In genomic region chr13:36734731-36735571, GRCm38 (mm10) we compare ENCODE assay signal across 8 mouse cellular contexts. TPM values are rescaled to one million over a fixed set of nuclear protein-coding genes. Genes with fewer than 3 reads are reported as not detected.
DNase-seq lines count a peak whose midpoint lies in the region; ATAC-seq and TF ChIP-seq lines count a peak whose summit lies in the region.

Nrn1 (minus strand) TSS chr13:36735131.

- peaks cover 21% of the 10 kb centered on the region; the same call in 1 of the 2 replicates for H3K4me1 ChIP-seq in kidney, embryonic 16.5 days (ENCODE audit: insufficient read depth, low read length)
- H3K4me1 ChIP-seq in embryonic facial prominence, embryonic 11.5 days (ENCODE audit: control insufficient read depth, insufficient read depth, low read length), result peaks cover 4% of the 10 kb centered on the region; the same call in 1 of the 2 replicates
- no peaks in the 10 kb centered on the region for H3K4me1 ChIP-seq in hindbrain, postnatal 0 days (ENCODE audit: insufficient read depth, low read length)
- peaks cover 11% of the 10 kb centered on the region; the same call in 1 of the 2 replicates for H3K4me1 ChIP-seq in liver, embryonic 12.5 days

- DNase-seq in kidney, postnatal 10 days, result no peak
- DNase-seq in R1 (ENCODE audit: low read depth, low spot score), result peak; percentile 38
- peak; percentile 33 for DNase-seq in embryonic facial prominence, embryonic 11.5 days (ENCODE audit: low spot score)
- DNase-seq in hindbrain, postnatal 0 days (ENCODE audit: low spot score), result peak; percentile 68
- DNase-seq in right cerebral cortex, postnatal 25 days, result peak; percentile 70
- no peak for DNase-seq in spleen, postnatal 36 days (ENCODE audit: low spot score in 2 of 2)

- H3K36me3 ChIP-seq in kidney, embryonic 16.5 days (ENCODE audit: insufficient read depth, low read length), result no peaks in the 10 kb centered on the region
- H3K36me3 ChIP-seq in embryonic facial prominence, embryonic 11.5 days (replicated peaks; ENCODE audit: control insufficient read depth, insufficient read depth, low read depth, low read length), result no peaks in the 10 kb centered on the region
- no peaks in the 10 kb centered on the region for H3K36me3 ChIP-seq in hindbrain, postnatal 0 days (ENCODE audit: insufficient read depth, low read length)
- no peaks in the 10 kb centered on the region for H3K36me3 ChIP-seq in liver, embryonic 12.5 days

- under 1% methylated on average over 50 of the region's 50 CpGs for WGBS in kidney, embryonic 16.5 days
- under 1% methylated on average over 49 of the region's 50 CpGs for WGBS in embryonic facial prominence, embryonic 11.5 days
- 1% methylated on average over 48 of the region's 50 CpGs for WGBS in hindbrain, postnatal 0 days
- 1% methylated on average over 49 of the region's 50 CpGs for WGBS in liver, embryonic 12.5 days (ENCODE audit: insufficient replicate concordance)

- no peaks in the 10 kb centered on the region for H3K9me3 ChIP-seq in kidney, embryonic 16.5 days (ENCODE audit: low read length)
- no peaks in the 10 kb centered on the region for H3K9me3 ChIP-seq in embryonic facial prominence, embryonic 11.5 days (replicated peaks; ENCODE audit: control insufficient read depth, low read length)
- H3K9me3 ChIP-seq in hindbrain, postnatal 0 days (ENCODE audit: low read length), result no peaks in the 10 kb centered on the region
- no peaks in the 10 kb centered on the region for H3K9me3 ChIP-seq in liver, embryonic 12.5 days (replicated peaks)

- no peak within 1 kb of the TSS; the same call in 1 of the 2 replicates for H3K9ac ChIP-seq in kidney, embryonic 16.5 days (replicated peaks; ENCODE audit: low read length)
- H3K9ac ChIP-seq in embryonic facial prominence, embryonic 11.5 days (replicated peaks; ENCODE audit: low read length), result peak within 1 kb of the TSS; percentile 32
- H3K9ac ChIP-seq in hindbrain, postnatal 0 days (replicated peaks; ENCODE audit: low read length), result peak within 1 kb of the TSS; percentile 63
- 0 out of 2 replicates have a peak within 1 kb of the TSS, but pooled peaks have one; percentile 27 for H3K9ac ChIP-seq in liver, embryonic 12.5 days

- no peak for TF ChIP-seq CTCF in hindbrain, postnatal 0 days (IDR thresholded peaks at IDR 0.05; ENCODE audit: low read depth)

- peak within 1 kb of the TSS; percentile 43 for H3K4me3 ChIP-seq in kidney, embryonic 16.5 days (ENCODE audit: low read length)
- H3K4me3 ChIP-seq in embryonic facial prominence, embryonic 11.5 days (ENCODE audit: low read depth, low read length), result peak within 1 kb of the TSS; percentile 40
- H3K4me3 ChIP-seq in hindbrain, postnatal 0 days (ENCODE audit: low read length), result peak within 1 kb of the TSS; percentile 47
- peak within 1 kb of the TSS; percentile 48 for H3K4me3 ChIP-seq in liver, embryonic 12.5 days

- ATAC-seq in kidney, embryonic 16.5 days (ENCODE audit: low FRiP score, low TSS enrichment), result no peak; the same call in 1 of the 2 replicates
- ATAC-seq in embryonic facial prominence, embryonic 11.5 days (replicated peaks; ENCODE audit: insufficient number of reproducible peaks, low FRiP score, low TSS enrichment, low read depth), result no peak
- peak; percentile 48 for ATAC-seq in hindbrain, postnatal 0 days
- no peak for ATAC-seq in liver, embryonic 12.5 days

- no peak within 1 kb of the TSS for H3K27ac ChIP-seq in kidney, embryonic 16.5 days (ENCODE audit: low read length)
- no peak within 1 kb of the TSS for H3K27ac ChIP-seq in embryonic facial prominence, embryonic 11.5 days (replicated peaks; ENCODE audit: low read depth, low read length)
- H3K27ac ChIP-seq in hindbrain, postnatal 0 days, result peak within 1 kb of the TSS; percentile 92
- H3K27ac ChIP-seq in liver, embryonic 12.5 days, result no peak within 1 kb of the TSS

- peak within 1 kb of the TSS; percentile 69 for H3K4me2 ChIP-seq in kidney, embryonic 16.5 days (replicated peaks; ENCODE audit: low read depth, low read length)
- peak within 1 kb of the TSS; percentile 76 for H3K4me2 ChIP-seq in embryonic facial prominence, embryonic 11.5 days (ENCODE audit: low read depth, low read length)
- H3K4me2 ChIP-seq in hindbrain, postnatal 0 days (ENCODE audit: low read depth, low read length), result peak within 1 kb of the TSS; percentile 59
- H3K4me2 ChIP-seq in liver, embryonic 12.5 days, result peak within 1 kb of the TSS; percentile 69

- H3K27me3 ChIP-seq in kidney, embryonic 16.5 days (ENCODE audit: insufficient read depth, low read length), result peaks cover 69% of the 10 kb centered on the region
- peaks cover 21% of the 10 kb centered on the region for H3K27me3 ChIP-seq in embryonic facial prominence, embryonic 11.5 days (ENCODE audit: control insufficient read depth, insufficient read depth, low read length)
- H3K27me3 ChIP-seq in hindbrain, postnatal 0 days (ENCODE audit: insufficient read depth, low read length), result peaks cover 8% of the 10 kb centered on the region; the same call in 1 of the 2 replicates
- peaks cover 83% of the 10 kb centered on the region for H3K27me3 ChIP-seq in liver, embryonic 12.5 days (replicated peaks)

RNA-seq across cellular contexts. Expression of gene Nrn1, which starts in this region (rescaled TPM):
- polyA plus RNA-seq in kidney, embryonic 16.5 days (2015; fragmentation: Nextera tagmentation; extraction: Ambion mirVana), result 0.39 and 1.1 TPM in 2 replicates
- polyA plus RNA-seq in embryonic facial prominence, embryonic 11.5 days (2014; fragmentation: Nextera tagmentation; extraction: Ambion mirVana), result 11.5 and 13.0 TPM in 2 replicates
- 112 and 125 TPM in 2 replicates for total RNA-seq in hindbrain, postnatal 0 days (2014; rRNA removed)
- 73.8 and 76.0 TPM in 2 replicates for polyA plus RNA-seq in hindbrain, postnatal 0 days (2015; fragmentation: Nextera tagmentation; extraction: Ambion mirVana)
- polyA plus RNA-seq in liver, embryonic 12.5 days (2016; fragmentation: Nextera tagmentation; extraction: Ambion mirVana), result 2.1 and 2.5 TPM in 2 replicates

Comparison
In these comparisons a context has a peak if more than half of its experiments do, and no peak if none do; other contexts are left out.
1. DNase-seq: peak in R1 (single experiment), embryonic facial prominence, embryonic 11.5 days (single experiment), hindbrain, postnatal 0 days (single experiment) and right cerebral cortex, postnatal 25 days (single experiment); none in kidney, postnatal 10 days (single experiment) and spleen, postnatal 36 days (0 of 2).
2. Peak in every context shown above with its lines, with median percentiles within 50 percentile points of each other: H3K4me2 ChIP-seq and H3K4me3 ChIP-seq.